Mouse (Mus musculus): ENCODE data around the gene Cmklr1. TPM values are rescaled to one million over a fixed set of nuclear protein-coding genes. Genes with fewer than 3 reads are reported as not detected.

Gene Cmklr1
- polyA plus RNA-seq, 1 experiment from 2014 or later: 0.98 TPM

GRCm38 (mm10) chr5:113678743-113679452 lies 28.7 kb upstream of the Cmklr1 start:
- DNase-seq (ENCODE audit: extremely low spot score, low spot score): no peak
- 85% methylated on average over 10 of the region's 10 CpGs for WGBS
- H3K27me3 ChIP-seq (ENCODE audit: poor library complexity, severe bottlenecking): no peaks in the 10 kb centered on the region

GRCm38 (mm10) chr5:113677541-113677940 lies 27.3 kb upstream of the Cmklr1 start:
- no peak for DNase-seq (ENCODE audit: extremely low spot score, low spot score)
- 75% methylated on average over 7 of the region's 7 CpGs for WGBS
- no peaks in the 10 kb centered on the region for H3K4me1 ChIP-seq
- no peaks in the 10 kb centered on the region for H3K36me3 ChIP-seq (replicated peaks)
- H3K4me3 ChIP-seq: no peak overlapping the region
- H3K27me3 ChIP-seq (ENCODE audit: poor library complexity, severe bottlenecking): no peaks in the 10 kb centered on the region
- H3K27ac ChIP-seq: no peak overlapping the region
- peaks cover 3% of the 10 kb centered on the region; the same call in 1 of the 2 replicates for H3K9me3 ChIP-seq

More at GRCm38 (mm10) chr5:113678743-113679452, 28.7 kb upstream of the Cmklr1 start:
- Histone ChIP-seq H3K27ac (no peak overlapping the region), H3K9me3 (peaks cover 3% of the 10 kb centered on the region; the same call in 1 of the 2 replicates), H3K4me3 (no peak overlapping the region), H3K36me3 (replicated peaks) (no peaks in the 10 kb centered on the region), H3K4me1 (peaks cover 6% of the 10 kb centered on the region; the same call in 1 of the 2 replicates)

DNA sequence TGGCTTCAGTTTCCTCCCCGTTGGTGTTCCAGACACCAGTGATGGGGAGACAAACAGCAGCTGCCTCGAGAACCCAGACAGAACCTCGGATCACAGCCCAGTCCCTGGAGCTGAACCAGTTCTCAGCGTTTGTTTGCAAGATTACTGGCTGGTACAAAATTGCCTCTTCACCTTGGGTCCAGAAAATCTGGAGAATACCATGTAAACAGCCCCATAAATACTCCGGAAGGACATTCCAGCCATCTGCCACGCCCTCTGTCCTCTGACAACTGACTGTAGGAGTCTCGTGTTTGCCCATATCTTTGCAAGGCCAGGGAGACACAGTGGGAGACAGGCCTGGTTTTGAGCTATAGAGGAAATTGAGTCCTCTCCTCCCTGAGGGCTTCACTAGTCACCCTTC lies 24.6 kb upstream of the Cmklr1 start:
- WGBS: 84% methylated on average over 7 of the region's 7 CpGs
- H3K4me1 ChIP-seq: no peaks in the 10 kb centered on the region

GRCm38 (mm10) chr5:113672456-113672855 lies 22.2 kb upstream of the Cmklr1 start:
- no peak overlapping the region for H3K27ac ChIP-seq
- WGBS: 89% methylated on average over 7 of the region's 7 CpGs

More for the DNA sequence above, 24.6 kb upstream of the Cmklr1 start:
- Histone ChIP-seq H3K9me3 (no peaks in the 10 kb centered on the region; the same call in 1 of the 2 replicates), H3K27me3 (ENCODE audit: poor library complexity, severe bottlenecking) (no peaks in the 10 kb centered on the region), H3K27ac (no peak overlapping the region), H3K36me3 (replicated peaks) (no peaks in the 10 kb centered on the region), H3K4me3 (no peak overlapping the region)
- no peak for DNase-seq (ENCODE audit: extremely low spot score, low spot score)

DNA sequence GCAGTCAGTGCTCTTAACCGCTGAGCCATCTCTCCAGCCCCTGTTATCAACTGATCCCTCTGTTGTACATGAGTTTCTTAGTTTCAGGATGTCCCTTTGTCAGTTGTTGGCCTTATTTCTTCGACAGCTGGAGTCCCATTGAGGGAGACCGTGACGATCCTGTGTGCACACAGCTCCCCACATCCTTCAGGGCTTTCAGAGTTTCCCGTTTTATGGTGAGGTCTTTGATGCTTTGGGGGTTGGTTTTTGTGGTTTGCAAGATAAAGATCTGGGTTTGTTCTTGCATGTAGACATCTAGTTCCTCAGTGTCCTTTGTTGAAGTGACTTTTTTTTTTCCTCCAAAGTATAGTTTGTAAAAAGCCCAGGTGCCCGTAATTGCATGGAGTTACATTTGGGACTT lies 20.4 kb upstream of the Cmklr1 start:
- no peak for DNase-seq (ENCODE audit: extremely low spot score, low spot score)
- Histone ChIP-seq H3K27ac (no peak overlapping the region), H3K4me1 (no peaks in the 10 kb centered on the region), H3K36me3 (replicated peaks) (no peaks in the 10 kb centered on the region), H3K27me3 (ENCODE audit: poor library complexity, severe bottlenecking) (no peaks in the 10 kb centered on the region), H3K4me3 (no peak overlapping the region), H3K9me3 (peaks cover 3% of the 10 kb centered on the region; the same call in 1 of the 2 replicates)
- 81% methylated on average over 6 of the region's 6 CpGs for WGBS

More at GRCm38 (mm10) chr5:113672456-113672855, 22.2 kb upstream of the Cmklr1 start:
- Histone ChIP-seq H3K27me3 (ENCODE audit: poor library complexity, severe bottlenecking) (no peaks in the 10 kb centered on the region), H3K4me3 (no peak overlapping the region), H3K4me1 (no peaks in the 10 kb centered on the region), H3K9me3 (peaks cover 3% of the 10 kb centered on the region; the same call in 1 of the 2 replicates), H3K36me3 (replicated peaks) (no peaks in the 10 kb centered on the region)
- DNase-seq (ENCODE audit: extremely low spot score, low spot score): no peak

DNA sequence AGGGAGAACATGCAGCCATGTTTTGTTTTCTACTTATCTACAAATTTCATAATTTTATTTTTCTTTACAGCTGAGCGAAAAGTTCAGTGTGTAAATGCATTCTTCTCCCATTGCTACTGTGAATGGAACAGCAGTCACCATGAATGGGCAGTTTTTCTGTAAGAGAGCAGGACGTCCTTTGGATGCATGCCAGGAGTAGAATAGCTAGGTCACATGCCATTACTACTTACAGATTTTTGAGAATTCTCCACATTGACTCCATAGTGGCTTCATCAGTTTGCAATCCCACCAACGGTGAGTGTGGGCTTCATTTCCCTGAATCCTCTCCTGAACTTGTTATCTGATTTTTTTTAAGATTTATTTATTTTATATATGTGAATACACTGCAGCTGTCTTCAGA lies 19.9 kb upstream of the Cmklr1 start:
- peaks cover 3% of the 10 kb centered on the region; the same call in 1 of the 2 replicates for H3K9me3 ChIP-seq
- H3K4me3 ChIP-seq: no peak overlapping the region
- 81% methylated on average over 3 of the region's 3 CpGs for WGBS

DNA sequence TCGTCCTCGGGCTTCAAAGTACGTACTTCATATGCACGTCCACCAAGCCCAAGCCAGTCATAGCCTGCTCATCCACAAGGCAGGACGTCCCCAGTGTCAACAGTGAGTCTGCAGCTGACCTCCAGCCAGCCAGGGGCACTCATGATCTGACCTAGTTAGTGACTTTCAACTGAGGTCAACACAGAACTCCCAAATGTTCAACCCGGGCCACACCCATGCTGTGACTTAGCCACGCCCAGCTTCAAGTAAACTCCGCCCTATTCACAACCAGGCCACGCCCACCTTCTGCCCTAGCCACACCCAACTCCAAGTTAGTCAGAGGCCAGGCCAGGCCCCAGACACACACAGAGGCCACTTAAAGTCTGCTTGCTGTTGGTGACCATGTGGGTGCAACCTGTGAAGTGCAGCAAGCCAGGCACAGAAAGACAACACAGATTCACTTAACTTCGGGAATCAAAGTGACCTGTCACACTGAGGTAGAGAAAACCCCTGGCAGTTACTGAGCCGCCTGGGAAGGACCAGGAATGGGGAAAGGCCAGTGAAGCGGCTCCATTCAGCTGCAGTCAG lies 14.5 kb upstream of the Cmklr1 start:
- peaks cover 3% of the 10 kb centered on the region; the same call in 1 of the 2 replicates for H3K9me3 ChIP-seq
- H3K4me1 ChIP-seq: no peaks in the 10 kb centered on the region
- no peak overlapping the region for H3K27ac ChIP-seq
- no peaks in the 10 kb centered on the region for H3K36me3 ChIP-seq (replicated peaks)
- no peaks in the 10 kb centered on the region for H3K27me3 ChIP-seq (ENCODE audit: poor library complexity, severe bottlenecking)
- no peak for DNase-seq (ENCODE audit: extremely low spot score, low spot score)
- H3K4me3 ChIP-seq: no peak overlapping the region
- WGBS: 81% methylated on average over 12 of the region's 12 CpGs

More for the DNA sequence above, 19.9 kb upstream of the Cmklr1 start:
- H3K27ac ChIP-seq: no peak overlapping the region
- DNase-seq (ENCODE audit: extremely low spot score, low spot score): no peak
- H3K27me3 ChIP-seq (ENCODE audit: poor library complexity, severe bottlenecking): no peaks in the 10 kb centered on the region
- no peaks in the 10 kb centered on the region for H3K36me3 ChIP-seq (replicated peaks)
- no peaks in the 10 kb centered on the region for H3K4me1 ChIP-seq

DNA sequence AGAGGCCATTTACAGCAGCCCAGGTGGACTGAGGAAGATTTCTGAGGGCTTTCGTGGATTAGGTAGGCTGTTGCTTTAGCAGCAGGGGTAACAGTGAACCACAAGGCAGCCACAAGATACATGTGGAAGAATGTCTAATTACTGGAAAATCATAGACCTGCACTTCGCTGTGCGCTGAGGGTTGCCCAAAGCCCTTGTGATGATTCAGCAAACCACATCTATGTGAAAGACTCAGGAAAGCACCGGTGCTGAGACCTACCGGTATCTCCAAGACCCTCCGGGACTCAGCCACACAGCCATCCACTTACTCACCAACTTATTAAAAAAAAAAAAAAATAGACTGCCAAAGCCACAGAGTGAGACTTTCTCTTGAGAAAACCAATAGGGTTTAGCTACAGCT lies 13.9 kb upstream of the Cmklr1 start:
- Histone ChIP-seq H3K27ac (no peak overlapping the region), H3K36me3 (replicated peaks) (no peaks in the 10 kb centered on the region), H3K27me3 (ENCODE audit: poor library complexity, severe bottlenecking) (no peaks in the 10 kb centered on the region), H3K4me3 (no peak overlapping the region), H3K4me1 (no peaks in the 10 kb centered on the region), H3K9me3 (peaks cover 3% of the 10 kb centered on the region; the same call in 1 of the 2 replicates)
- WGBS: 95% methylated on average over 6 of the region's 6 CpGs
- DNase-seq (ENCODE audit: extremely low spot score, low spot score): no peak

DNA sequence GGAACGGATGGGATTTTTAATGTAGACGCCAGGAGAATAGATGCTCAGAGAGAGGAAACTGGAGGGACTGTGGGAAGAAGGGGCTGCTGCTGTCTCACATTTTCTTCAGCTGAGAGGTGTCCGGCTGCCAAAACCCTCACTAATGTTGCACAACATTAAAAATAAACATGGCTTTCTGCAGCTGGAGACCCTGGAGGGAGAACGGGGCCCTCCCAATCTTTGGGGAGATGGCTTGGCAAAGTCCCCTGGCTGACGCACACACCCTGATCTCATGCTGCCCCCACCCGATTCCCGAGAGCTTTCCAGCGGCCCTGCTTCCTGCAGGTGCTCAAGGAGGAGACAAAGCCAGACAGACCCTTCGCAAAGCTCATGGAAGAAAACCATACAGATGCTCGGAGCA lies 10.6 kb upstream of the Cmklr1 start:
- Histone ChIP-seq H3K4me1 (no peaks in the 10 kb centered on the region), H3K27ac (no peak overlapping the region), H3K36me3 (replicated peaks) (no peaks in the 10 kb centered on the region), H3K4me3 (no peak overlapping the region), H3K9me3 (no peaks in the 10 kb centered on the region), H3K27me3 (ENCODE audit: poor library complexity, severe bottlenecking) (no peaks in the 10 kb centered on the region)
- WGBS: 84% methylated on average over 10 of the region's 10 CpGs
- no peak for DNase-seq (ENCODE audit: extremely low spot score, low spot score)

GRCm38 (mm10) chr5:113654821-113655220 lies 4.6 kb upstream of the Cmklr1 start:
- DNase-seq (ENCODE audit: extremely low spot score, low spot score): no peak
- no peak overlapping the region for H3K27ac ChIP-seq
- H3K4me1 ChIP-seq: peaks cover 19% of the 10 kb centered on the region
- H3K9me3 ChIP-seq: no peaks in the 10 kb centered on the region
- WGBS: 88% methylated on average over 12 of the region's 12 CpGs
- H3K27me3 ChIP-seq (ENCODE audit: poor library complexity, severe bottlenecking): peaks cover 25% of the 10 kb centered on the region
- H3K36me3 ChIP-seq (replicated peaks): no peaks in the 10 kb centered on the region
- no peak overlapping the region for H3K4me3 ChIP-seq

DNA sequence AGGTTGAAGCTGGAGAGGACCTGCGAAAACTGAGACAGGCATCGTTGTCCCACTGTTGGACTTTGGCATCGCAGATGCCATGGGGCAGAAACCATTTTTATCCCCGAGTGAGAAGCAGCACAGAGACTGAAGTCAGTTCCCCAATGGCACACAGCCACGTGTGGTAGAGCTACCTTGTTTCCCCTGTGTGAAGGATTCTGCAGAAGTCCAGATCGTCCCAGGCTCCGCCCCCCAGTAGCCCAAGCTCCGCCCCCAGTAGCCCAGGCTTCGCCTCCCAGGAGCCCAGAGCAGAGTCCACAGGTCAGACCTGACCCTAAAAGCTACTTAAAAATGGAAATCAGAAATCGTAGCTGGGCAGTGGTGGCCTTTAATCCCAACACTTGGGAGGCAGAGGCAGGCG lies 4.0 kb upstream of the Cmklr1 start:
- H3K4me3 ChIP-seq: no peak overlapping the region
- DNase-seq (ENCODE audit: extremely low spot score, low spot score): no peak
- H3K27ac ChIP-seq: no peak overlapping the region
- H3K4me1 ChIP-seq: peaks cover 21% of the 10 kb centered on the region
- H3K27me3 ChIP-seq (ENCODE audit: poor library complexity, severe bottlenecking): peaks cover 31% of the 10 kb centered on the region
- 82% methylated on average over 11 of the region's 11 CpGs for WGBS
- H3K36me3 ChIP-seq (replicated peaks): no peaks in the 10 kb centered on the region
- no peaks in the 10 kb centered on the region for H3K9me3 ChIP-seq

GRCm38 (mm10) chr5:113652215-113652614 lies 2.0 kb upstream of the Cmklr1 start:
- Histone ChIP-seq H3K27ac (no peak overlapping the region), H3K9me3 (no peaks in the 10 kb centered on the region), H3K27me3 (ENCODE audit: poor library complexity, severe bottlenecking) (peaks cover 41% of the 10 kb centered on the region), H3K4me1 (peaks cover 21% of the 10 kb centered on the region), H3K4me3 (no peak overlapping the region), H3K36me3 (replicated peaks) (no peaks in the 10 kb centered on the region)
- no peak for DNase-seq (ENCODE audit: extremely low spot score, low spot score)
- WGBS: 53% methylated on average over 5 of the region's 5 CpGs

GRCm38 (mm10) chr5:113648647-113649211 lies 1.5 kb downstream of the Cmklr1 start:
- H3K27me3 ChIP-seq (ENCODE audit: poor library complexity, severe bottlenecking): peaks cover 50% of the 10 kb centered on the region
- no peak for DNase-seq (ENCODE audit: extremely low spot score, low spot score)
- WGBS: 86% methylated on average over 5 of the region's 5 CpGs
- peaks cover 21% of the 10 kb centered on the region for H3K4me1 ChIP-seq
- H3K36me3 ChIP-seq (replicated peaks): no peaks in the 10 kb centered on the region
- H3K4me3 ChIP-seq: no peak overlapping the region
- no peaks in the 10 kb centered on the region for H3K9me3 ChIP-seq
- no peak overlapping the region for H3K27ac ChIP-seq

All from forebrain, embryonic 10.5 days (tissue).